Mouse (Mus musculus) kidney, postnatal 36 days (tissue): ENCODE results near the gene AW822073.

Experiments
- DNase-seq, 2 experiments: peaks; one replicate each; pipeline ENCODE4 v3.0.0; 2021 to 2022; ENCODE audit warnings: mixed read lengths in 2 of 2

Gene AW822073

GRCm38 (mm10) chr10:58220726-58221125, 4.0 kb downstream of the AW822073 start:
- no peak for DNase-seq

GRCm38 (mm10) chr10:58217366-58217765, 7.4 kb downstream of the AW822073 start:
- DNase-seq, result no peak

GRCm38 (mm10) chr10:58215353-58215752, 9.4 kb downstream of the AW822073 start:
- no peak for DNase-seq

- DNase-seq, result no peak
Measured at GRCm38 (mm10) chr10:58214934-58215333, 9.8 kb downstream of the AW822073 start.

- DNase-seq, result no peak
Measured at GRCm38 (mm10) chr10:58214497-58214896, 10.2 kb downstream of the AW822073 start.

- no peak for DNase-seq
Measured at GRCm38 (mm10) chr10:58212230-58212629, 12.5 kb downstream of the AW822073 start.

GRCm38 (mm10) chr10:58211213-58211612, 13.5 kb downstream of the AW822073 start:
- no peak for DNase-seq

- no peak for DNase-seq
Measured at GRCm38 (mm10) chr10:58210514-58210913, 14.2 kb downstream of the AW822073 start.

GRCm38 (mm10) chr10:58209710-58210467, 14.8 kb downstream of the AW822073 start:
- DNase-seq, result no peak

GRCm38 (mm10) chr10:58206639-58207404, 17.9 kb downstream of the AW822073 start:
- no peak for DNase-seq

GRCm38 (mm10) chr10:58205986-58206385, 18.7 kb downstream of the AW822073 start:
- DNase-seq, result no peak
